Mouse (Mus musculus): Measurements from ENCODE around the gene Fanci. TPM values are rescaled to one million over a fixed set of nuclear protein-coding genes. Genes with fewer than 3 reads are reported as not detected.

The Fanci gene
- polyA plus RNA-seq, 1 experiment from 2014 or later, result 25.5 TPM

- Histone ChIP-seq H3K27me3 (ENCODE audit: poor library complexity, severe bottlenecking) (no peaks in the 10 kb centered on the region), H3K4me1 (peaks cover 22% of the 10 kb centered on the region), H3K9me3 (no peaks in the 10 kb centered on the region), H3K36me3 (replicated peaks) (peaks cover 53% of the 10 kb centered on the region), H3K4me3 (no peak overlapping the region), H3K27ac (peak overlapping the region; percentile 11; the same call in 1 of the 2 replicates)
- DNase-seq (ENCODE audit: extremely low spot score, low spot score), result no peak
- WGBS, result 83% methylated on average over 8 of the region's 8 CpGs
Measured at GRCm38 (mm10) chr7:79363370-79364043, 28.2 kb upstream of the Fanci start.

DNA sequence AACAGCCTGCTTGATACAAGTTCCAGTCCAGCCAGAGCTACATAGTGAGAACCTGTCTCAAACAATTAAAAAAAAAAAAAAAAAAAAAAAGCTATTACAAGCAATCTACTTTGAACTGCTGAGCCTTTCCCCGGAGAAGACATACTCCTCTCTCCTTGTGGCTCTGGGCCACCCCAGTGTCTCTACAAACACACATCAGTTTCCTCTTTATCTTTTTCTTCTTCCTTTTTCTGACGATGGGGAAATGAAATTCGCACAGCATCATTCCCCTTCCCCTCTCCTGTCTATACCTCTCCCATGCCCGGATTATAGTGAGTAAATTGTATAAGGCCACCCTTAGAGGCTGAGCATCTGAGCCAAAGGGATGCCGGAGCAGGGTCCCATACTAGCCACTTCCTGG is 23.1 kb upstream of the Fanci start:
- Histone ChIP-seq H3K4me1 (peaks cover 4% of the 10 kb centered on the region; the same call in 1 of the 2 replicates), H3K27me3 (ENCODE audit: poor library complexity, severe bottlenecking) (no peaks in the 10 kb centered on the region), H3K4me3 (no peak overlapping the region), H3K27ac (no peak overlapping the region), H3K9me3 (no peaks in the 10 kb centered on the region), H3K36me3 (replicated peaks) (peaks cover 13% of the 10 kb centered on the region)
- no peak for DNase-seq (ENCODE audit: extremely low spot score, low spot score)
- WGBS, result 90% methylated on average over 5 of the region's 5 CpGs

- Histone ChIP-seq H3K27me3 (ENCODE audit: poor library complexity, severe bottlenecking) (no peaks in the 10 kb centered on the region), H3K27ac (no peak overlapping the region), H3K36me3 (replicated peaks) (peaks cover 8% of the 10 kb centered on the region), H3K4me1 (peaks cover 4% of the 10 kb centered on the region; the same call in 1 of the 2 replicates), H3K4me3 (no peak overlapping the region), H3K9me3 (no peaks in the 10 kb centered on the region)
- no peak for DNase-seq (ENCODE audit: extremely low spot score, low spot score)
- WGBS, result 63% methylated on average over 4 of the region's 4 CpGs
Measured at GRCm38 (mm10) chr7:79369416-79369815, 22.3 kb upstream of the Fanci start.

GRCm38 (mm10) chr7:79371321-79371879 is 20.3 kb upstream of the Fanci start:
- no peak overlapping the region for H3K27ac ChIP-seq
- WGBS, result 51% methylated on average over 10 of the region's 10 CpGs
- peaks cover 14% of the 10 kb centered on the region for H3K4me1 ChIP-seq
- DNase-seq (ENCODE audit: extremely low spot score, low spot score), result peak; percentile 79
- H3K9me3 ChIP-seq, result no peaks in the 10 kb centered on the region
- no peak overlapping the region for H3K4me3 ChIP-seq
- no peaks in the 10 kb centered on the region for H3K36me3 ChIP-seq (replicated peaks)
- no peaks in the 10 kb centered on the region for H3K27me3 ChIP-seq (ENCODE audit: poor library complexity, severe bottlenecking)

- Histone ChIP-seq H3K4me1 (peaks cover 14% of the 10 kb centered on the region), H3K36me3 (replicated peaks) (no peaks in the 10 kb centered on the region), H3K27me3 (ENCODE audit: poor library complexity, severe bottlenecking) (no peaks in the 10 kb centered on the region), H3K27ac (no peak overlapping the region), H3K4me3 (no peak overlapping the region), H3K9me3 (no peaks in the 10 kb centered on the region)
- no peak for DNase-seq (ENCODE audit: extremely low spot score, low spot score)
Measured at GRCm38 (mm10) chr7:79374017-79374416, 17.7 kb upstream of the Fanci start.

- Histone ChIP-seq H3K9me3 (no peaks in the 10 kb centered on the region), H3K4me3 (no peak overlapping the region), H3K27me3 (ENCODE audit: poor library complexity, severe bottlenecking) (no peaks in the 10 kb centered on the region), H3K27ac (peak overlapping the region; percentile 20; the same call in 1 of the 2 replicates), H3K4me1 (peaks cover 10% of the 10 kb centered on the region), H3K36me3 (replicated peaks) (no peaks in the 10 kb centered on the region)
- 77% methylated on average over 5 of the region's 5 CpGs for WGBS
- DNase-seq (ENCODE audit: extremely low spot score, low spot score), result no peak
Measured at GRCm38 (mm10) chr7:79375594-79375993, 16.1 kb upstream of the Fanci start.

DNA sequence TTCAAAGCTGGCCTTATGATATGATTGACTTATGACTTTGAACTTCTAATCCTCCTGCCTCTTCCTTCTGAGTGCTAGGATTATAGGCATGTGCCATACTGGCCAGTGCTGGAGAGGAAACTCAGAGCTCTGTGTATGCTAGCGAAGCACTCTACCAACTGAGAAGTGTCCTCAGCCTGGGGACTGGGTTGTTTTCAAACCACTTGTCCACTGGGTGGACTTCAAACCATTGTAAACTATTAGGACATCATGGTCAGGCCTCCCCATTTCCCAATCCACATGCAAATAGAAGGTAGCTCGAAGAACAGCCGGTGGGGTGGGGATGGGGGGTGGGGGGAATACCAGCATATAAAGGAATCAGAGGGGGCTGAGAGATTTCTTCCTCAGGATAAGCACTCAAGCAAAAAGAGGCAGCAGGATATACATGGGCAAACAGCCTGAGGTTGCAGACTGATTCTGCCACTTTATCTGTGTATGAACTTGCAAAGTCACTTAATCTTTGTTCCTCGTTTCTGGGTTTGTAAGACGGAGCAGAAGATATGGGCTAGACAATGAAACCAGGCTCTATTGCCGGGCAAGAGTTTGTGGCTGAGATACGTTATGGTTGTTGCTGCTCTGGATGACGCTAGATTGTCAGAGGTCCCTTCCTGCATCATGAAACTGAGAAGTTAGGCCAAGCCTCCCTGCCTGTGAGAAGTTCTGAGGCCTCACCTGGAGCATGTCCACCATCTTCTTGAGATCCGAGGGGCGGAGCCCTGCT is 15.0 kb upstream of the Fanci start:
- H3K4me3 ChIP-seq, result no peak overlapping the region
- peaks cover 10% of the 10 kb centered on the region for H3K4me1 ChIP-seq
- no peaks in the 10 kb centered on the region for H3K27me3 ChIP-seq (ENCODE audit: poor library complexity, severe bottlenecking)
- no peak overlapping the region for H3K27ac ChIP-seq
- no peaks in the 10 kb centered on the region for H3K9me3 ChIP-seq
- no peak for DNase-seq (ENCODE audit: extremely low spot score, low spot score)
- 94% methylated on average over 10 of the region's 10 CpGs for WGBS
- H3K36me3 ChIP-seq (replicated peaks), result no peaks in the 10 kb centered on the region

DNA sequence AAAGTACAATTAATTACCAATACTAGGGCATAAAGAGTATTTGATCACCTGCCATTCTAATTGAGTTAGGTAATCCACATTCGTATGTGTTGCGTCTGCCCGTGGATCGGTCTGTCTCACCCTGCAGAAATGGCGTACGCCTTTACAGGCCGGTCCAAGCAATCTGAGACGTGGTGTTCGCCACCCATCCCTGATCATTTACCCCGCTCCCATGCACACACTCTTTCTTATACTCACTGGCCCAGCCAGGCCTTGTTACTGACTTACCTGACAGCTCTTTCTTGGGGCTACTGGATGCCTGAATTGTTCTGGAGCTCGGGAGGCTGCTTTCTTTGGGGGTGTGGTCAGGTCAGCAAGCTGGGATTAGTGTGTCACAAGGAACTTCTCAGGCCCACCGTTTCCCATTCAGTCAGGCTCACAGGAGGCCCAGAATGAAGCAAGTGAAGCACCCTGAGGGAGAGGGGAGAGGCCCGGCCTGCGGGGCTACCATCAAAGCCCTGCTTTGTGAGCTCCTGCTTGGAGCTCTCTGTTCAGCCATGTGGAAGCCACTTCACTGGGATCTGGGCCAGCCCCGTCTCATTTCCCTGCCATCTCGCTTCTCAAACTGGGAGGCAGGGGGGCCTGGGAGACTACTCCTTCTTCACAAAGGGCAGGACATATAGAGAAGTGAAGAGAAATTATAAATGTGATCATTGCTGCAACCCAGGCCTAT is 5.2 kb upstream of the Fanci start, which contains the start of gene Rlbp1:
Gene Rlbp1 (minus strand): TSS at position 627 of the 712 bp plus-strand sequence.
- H3K27me3 ChIP-seq (ENCODE audit: poor library complexity, severe bottlenecking), result 0 out of 2 replicates have a peak, but pooled peaks cover 4% of the 10 kb centered on the region
- H3K36me3 ChIP-seq (replicated peaks), result no peaks in the 10 kb centered on the region
- H3K4me3 ChIP-seq, result no peak within 1 kb of the TSS
- no peaks in the 10 kb centered on the region for H3K9me3 ChIP-seq
- H3K27ac ChIP-seq, result peak within 1 kb of the TSS; percentile 79
- DNase-seq (ENCODE audit: extremely low spot score, low spot score), result no peak
- WGBS, result 54% methylated on average over 16 of the region's 16 CpGs
- H3K4me1 ChIP-seq, result peaks cover 32% of the 10 kb centered on the region

DNA sequence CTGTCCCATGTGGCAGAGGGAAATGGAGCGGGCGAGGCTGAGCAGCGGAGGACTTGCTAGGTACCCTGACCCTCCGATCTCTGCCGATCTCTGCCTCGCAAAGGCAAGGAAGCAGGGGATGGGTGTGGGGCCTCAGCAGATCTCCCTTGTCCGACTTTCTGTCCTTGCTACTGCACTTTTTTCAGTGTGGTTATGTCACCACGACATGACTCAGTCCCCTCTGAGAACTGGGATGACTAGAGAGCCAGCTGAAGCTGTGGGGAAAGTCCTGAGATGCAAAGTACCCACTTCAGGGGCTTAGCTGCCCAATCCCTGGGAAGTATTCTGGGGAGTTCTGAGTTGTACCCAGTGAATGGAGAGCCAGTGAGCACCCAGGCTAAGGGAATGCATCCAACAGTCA is 4.6 kb upstream of the Fanci start:
- no peaks in the 10 kb centered on the region for H3K9me3 ChIP-seq
- WGBS, result 69% methylated on average over 8 of the region's 8 CpGs
- no peaks in the 10 kb centered on the region for H3K36me3 ChIP-seq (replicated peaks)
- no peak overlapping the region for H3K4me3 ChIP-seq
- DNase-seq (ENCODE audit: extremely low spot score, low spot score), result no peak
- H3K4me1 ChIP-seq, result peaks cover 34% of the 10 kb centered on the region
- H3K27ac ChIP-seq, result peak overlapping the region; percentile 79
- 0 out of 2 replicates have a peak, but pooled peaks cover 4% of the 10 kb centered on the region for H3K27me3 ChIP-seq (ENCODE audit: poor library complexity, severe bottlenecking)

- DNase-seq (ENCODE audit: extremely low spot score, low spot score), result no peak
- Histone ChIP-seq H3K27ac (peak overlapping the region; percentile 79), H3K27me3 (ENCODE audit: poor library complexity, severe bottlenecking) (0 out of 2 replicates have a peak, but pooled peaks cover 4% of the 10 kb centered on the region), H3K4me3 (no peak overlapping the region), H3K36me3 (replicated peaks) (no peaks in the 10 kb centered on the region), H3K9me3 (no peaks in the 10 kb centered on the region), H3K4me1 (peaks cover 41% of the 10 kb centered on the region)
- 50% methylated on average over 7 of the region's 7 CpGs for WGBS
Measured at GRCm38 (mm10) chr7:79387991-79388390, 3.7 kb upstream of the Fanci start.

GRCm38 (mm10) chr7:79388671-79389206 is 3.0 kb upstream of the Fanci start:
- Histone ChIP-seq H3K4me3 (no peak overlapping the region; the same call in 1 of the 2 replicates), H3K27me3 (ENCODE audit: poor library complexity, severe bottlenecking) (0 out of 2 replicates have a peak, but pooled peaks cover 4% of the 10 kb centered on the region), H3K9me3 (no peaks in the 10 kb centered on the region), H3K27ac (peak overlapping the region; percentile 79), H3K36me3 (replicated peaks) (no peaks in the 10 kb centered on the region), H3K4me1 (peaks cover 45% of the 10 kb centered on the region)
- 70% methylated on average over 7 of the region's 7 CpGs for WGBS
- no peak for DNase-seq (ENCODE audit: extremely low spot score, low spot score)

DNA sequence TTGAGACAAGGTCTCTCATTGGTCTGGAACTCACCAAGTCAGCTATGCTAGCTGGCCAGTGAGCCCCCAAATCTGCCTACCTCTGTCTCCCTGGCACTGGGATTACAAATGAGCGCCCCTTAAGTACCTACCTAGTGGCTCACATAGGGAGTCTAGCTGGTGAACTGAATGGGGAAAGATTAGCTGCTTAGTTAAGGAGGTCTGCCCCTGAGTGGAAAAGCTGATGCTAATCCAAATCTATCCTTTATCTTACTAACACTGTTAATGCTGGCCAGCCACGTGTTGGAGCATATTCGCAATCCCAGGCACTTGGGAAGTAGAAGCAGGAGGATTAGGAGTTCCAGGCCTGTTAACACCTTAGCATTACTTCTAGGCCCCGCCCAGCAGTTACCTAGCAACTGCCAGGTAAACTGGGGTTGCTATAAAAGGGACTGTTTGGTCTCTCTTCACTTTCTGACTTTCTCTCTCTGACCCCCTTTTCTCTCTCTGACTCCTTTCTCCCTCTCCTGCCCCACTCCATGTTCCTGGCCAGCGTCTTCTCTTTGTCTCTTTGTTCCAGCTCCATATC is 1.5 kb upstream of the Fanci start:
- Histone ChIP-seq H3K9me3 (no peaks in the 10 kb centered on the region), H3K36me3 (replicated peaks) (no peaks in the 10 kb centered on the region), H3K27me3 (ENCODE audit: poor library complexity, severe bottlenecking) (0 out of 2 replicates have a peak, but pooled peaks cover 4% of the 10 kb centered on the region), H3K4me3 (no peak overlapping the region), H3K4me1 (peaks cover 60% of the 10 kb centered on the region), H3K27ac (no peak overlapping the region)
- WGBS, result 65% methylated on average over 5 of the region's 5 CpGs
- DNase-seq (ENCODE audit: extremely low spot score, low spot score), result no peak

Data from forebrain, embryonic 10.5 days (tissue).